9 mouse cellular contexts compared by ENCODE assay signal in genomic region chr11:19009536-19010395, GRCm38 (mm10). TPM values are rescaled to one million over a fixed set of nuclear protein-coding genes. Genes with fewer than 3 reads are reported as not detected.
DNase-seq lines count a peak whose midpoint lies in the region; ATAC-seq and TF ChIP-seq lines count a peak whose summit lies in the region.
"Had no signal": no experiment of that assay in that cellular context is flagged by ENCODE, and none has a peak within 500 bp of the region (broad histone marks: within the 10 kb centered on the region; RNA-seq: fewer than 3 reads in every experiment).

No protein-coding gene starts in this region.

- no peak for ATAC-seq in limb, embryonic 11.5 days (ENCODE audit: insufficient number of reproducible peaks, low FRiP score, low TSS enrichment, low read depth)

- no peak overlapping the region for H3K27ac ChIP-seq in limb, embryonic 11.5 days (replicated peaks; ENCODE audit: low read depth, low read length)
- no peak overlapping the region for H3K27ac ChIP-seq in layer of hippocampus, adult 2 months

- no peak overlapping the region for H3K4me3 ChIP-seq in limb, embryonic 11.5 days (ENCODE audit: low read depth, low read length)
- H3K4me3 ChIP-seq in layer of hippocampus, adult 2 months, result no peak overlapping the region
- H3K4me3 ChIP-seq: myocyte had no signal

- peaks cover 20% of the 10 kb centered on the region for H3K27me3 ChIP-seq in limb, embryonic 11.5 days (ENCODE audit: control insufficient read depth, insufficient read depth, low read length)

- peaks cover 10% of the 10 kb centered on the region; the same call in 1 of the 2 replicates for H3K4me1 ChIP-seq in limb, embryonic 11.5 days (ENCODE audit: control insufficient read depth, insufficient read depth, low read length)

- H3K9me3 ChIP-seq in limb, embryonic 11.5 days (ENCODE audit: control insufficient read depth, low read length), result no peaks in the 10 kb centered on the region

- peak overlapping the region; percentile 34; the same call in 1 of the 2 replicates for H3K4me2 ChIP-seq in limb, embryonic 11.5 days (ENCODE audit: low read depth, severe bottlenecking)

- TF ChIP-seq CTCF in layer of hippocampus, adult 2 months (conservative IDR thresholded peaks at IDR 0.05), result no peak

- no peaks in the 10 kb centered on the region for H3K36me3 ChIP-seq in limb, embryonic 11.5 days (ENCODE audit: control insufficient read depth, insufficient read depth, low read length)

- DNase-seq in adrenal gland, adult 2 months, result peak; percentile 55
- DNase-seq in adrenal gland, postnatal 4 days (ENCODE audit: low spot score in 2 of 2), result no peak
- peak; percentile 23 for DNase-seq in urinary bladder, postnatal 25 days (ENCODE audit: low spot score)
- DNase-seq in urinary bladder, postnatal 4 days (ENCODE audit: low spot score in 2 of 2), result no peak
- DNase-seq in limb, embryonic 11.5 days (ENCODE audit: low spot score), result peak; percentile 50
- no peak for DNase-seq in thymus, postnatal 14 days
- DNase-seq in layer of hippocampus, postnatal 14 days (ENCODE audit: low spot score in 2 of 2), result no peak
- no peak for DNase-seq in layer of hippocampus, adult 2 months (ENCODE audit: low spot score in 2 of 2)

- 21% methylated on average over 17 of the region's 17 CpGs for WGBS in limb, embryonic 11.5 days

- peak overlapping the region; percentile 39; the same call in 1 of the 2 replicates for H3K9ac ChIP-seq in limb, embryonic 11.5 days (ENCODE audit: low read length)

RNA-seq across cellular contexts. Expression of gene Meis1, which starts 9.0 kb away (rescaled TPM):
- total RNA-seq in adrenal gland, adult 2 months (2021), result 10 to 100 TPM; 45.9 to 50.7 TPM
- polyA plus RNA-seq in adrenal gland, adult 2 months (2012; rRNA removed), result 22.6 and 27.5 TPM in 2 replicates
- total RNA-seq in adrenal gland, postnatal 4 days (2021), result 10 to 100 TPM; 69.6 to 73.3 TPM
- 69.8 and 85.0 TPM in 2 replicates for polyA plus RNA-seq in limb, embryonic 11.5 days (2014; fragmentation: Nextera tagmentation; extraction: Ambion mirVana)
- total RNA-seq in layer of hippocampus, postnatal 14 days (2021), result 1 to 10 TPM; 2.0 to 2.9 TPM
- total RNA-seq in layer of hippocampus, adult 2 months (2021), result 1 to 10 TPM; 1.8 to 1.9 TPM

Comparison
In these comparisons a context has a peak if more than half of its experiments do, and no peak if none do; other contexts are left out.
1. DNase-seq: peak in adrenal gland, adult 2 months (single experiment), urinary bladder, postnatal 25 days (single experiment) and limb, embryonic 11.5 days (single experiment); none in adrenal gland, postnatal 4 days (0 of 2), urinary bladder, postnatal 4 days (0 of 2), thymus, postnatal 14 days (single experiment), layer of hippocampus, postnatal 14 days (0 of 2) and layer of hippocampus, adult 2 months (0 of 2).
2. RNA of gene Meis1, which starts 9.0 kb away (total RNA-seq): 69.6 to 73.3 TPM in adrenal gland, postnatal 4 days and 45.9 to 50.7 TPM in adrenal gland, adult 2 months; 2.0 to 2.9 TPM in layer of hippocampus, postnatal 14 days and 1.8 to 1.9 TPM in layer of hippocampus, adult 2 months; every median in the first group is over 10 times any median in the second.